Mouse (Mus musculus) midbrain, embryonic 16.5 days (tissue): ENCODE results near the gene Pdgfa. TPM values are rescaled to one million over a fixed set of nuclear protein-coding genes. Genes with fewer than 3 reads are reported as not detected.

Experiments
- ATAC-seq: fragments of 200-750 bp; cut with Nextera tagmentation; 2 replicates; pipeline ENCODE4 v1.8.0; 2017; ENCODE audit warnings: moderate TSS enrichment
- H3K27ac ChIP-seq: fragments of 300-500 bp; sonication (generic); 2 replicates; pipeline ENCODE4 v1.5.1; 2014; ENCODE audit warnings: mild to moderate bottlenecking, low read length, mixed read lengths
- H3K27me3 ChIP-seq: fragments of 300-500 bp; sonication (generic); 2 replicates; pipeline ENCODE4 v1.6.1; 2014; ENCODE audit warnings: low read depth, low read length, mixed read lengths; ENCODE audit not compliant: control insufficient read depth, insufficient read depth
- H3K36me3 ChIP-seq: fragments of 300-500 bp; sonication (generic); 2 replicates; pipeline ENCODE4 v1.6.1; 2014; ENCODE audit warnings: mild to moderate bottlenecking, low read length, moderate library complexity, mixed read lengths; ENCODE audit not compliant: control insufficient read depth, insufficient read depth
- H3K4me1 ChIP-seq: fragments of 300-500 bp; sonication (generic); 2 replicates; pipeline ENCODE4 v1.6.1; 2014; ENCODE audit warnings: mild to moderate bottlenecking, low read length, mixed read lengths; ENCODE audit not compliant: control insufficient read depth, insufficient read depth
- H3K4me2 ChIP-seq: fragments of 300-500 bp; sonication (generic); 2 replicates; pipeline ENCODE4 v1.6.1; 2014; ENCODE audit warnings: mild to moderate bottlenecking, low read length, mixed read lengths
- H3K4me3 ChIP-seq: fragments of 300-500 bp; sonication (generic); 2 replicates; pipeline ENCODE4 v1.5.1; 2014; ENCODE audit warnings: low read depth, mild to moderate bottlenecking, low read length, moderate library complexity, mixed read lengths
- H3K9ac ChIP-seq: fragments of 300-500 bp; sonication (generic); 2 replicates; pipeline ENCODE4 v1.6.1; 2014; ENCODE audit warnings: low read depth, low read length, mixed read lengths
- H3K9me3 ChIP-seq: fragments of 300-500 bp; sonication (generic); replicated peaks from 2 replicates; pipeline ENCODE4 v1.6.1; 2014; ENCODE audit warnings: mild to moderate bottlenecking, low read length, mixed read lengths; ENCODE audit not compliant: control insufficient read depth, poor library complexity, severe bottlenecking
- WGBS: fragments of 180-500 bp; shearing (Covaris S2); extraction: QIAGEN DNeasy Blood & Tissue Kit; methylation state at CpG from one replicate; pipeline ENCODE4 v1.1.7; 2014; 5-methylcytosine and 5-hydroxymethylcytosine counted together
- polyA plus RNA-seq: library from polyadenylated mRNA; unstranded; fragments of >200 nt; fragmentation: Nextera tagmentation; extraction: Ambion mirVana; gene quantifications from 2 replicates; pipeline ENCODE4 v1.2.1, GENCODE M21; 2015

Pdgfa gene
- polyA plus RNA-seq, 1 experiment from 2014 or later: 32.2 TPM

- Histone ChIP-seq H3K9ac (no peak overlapping the region), H3K4me2 (no peak overlapping the region), H3K4me1 (peaks cover 7% of the 10 kb centered on the region; the same call in 1 of the 2 replicates), H3K9me3 (no peaks in the 10 kb centered on the region), H3K36me3 (no peaks in the 10 kb centered on the region), H3K27ac (no peak overlapping the region), H3K27me3 (no peaks in the 10 kb centered on the region), H3K4me3 (no peak overlapping the region)
- no peak for ATAC-seq
- 97% methylated on average over 2 of the region's 2 CpGs for WGBS
These were observed 45.9 kb downstream of the Pdgfa start for GRCm38 (mm10) chr5:138951305-138951704.

- no peak for ATAC-seq
- no peaks in the 10 kb centered on the region for H3K27me3 ChIP-seq
- peaks cover 7% of the 10 kb centered on the region; the same call in 1 of the 2 replicates for H3K4me1 ChIP-seq
- no peak overlapping the region for H3K4me3 ChIP-seq
- no peaks in the 10 kb centered on the region for H3K36me3 ChIP-seq
- no peaks in the 10 kb centered on the region for H3K9me3 ChIP-seq
- H3K4me2 ChIP-seq: no peak overlapping the region
- no peak overlapping the region for H3K9ac ChIP-seq
- WGBS: 83% methylated on average over 6 of the region's 6 CpGs
- H3K27ac ChIP-seq: no peak overlapping the region
These were observed 48.0 kb downstream of the Pdgfa start for GRCm38 (mm10) chr5:138949165-138949564.

- 33% methylated on average over 13 of the region's 13 CpGs for WGBS
These were observed 48.9 kb downstream of the Pdgfa start for GRCm38 (mm10) chr5:138948031-138948980.

GRCm38 (mm10) chr5:138947487-138947886 is 49.7 kb downstream of the Pdgfa start:
- H3K4me2 ChIP-seq: no peak overlapping the region
- no peak overlapping the region for H3K9ac ChIP-seq
- WGBS: 72% methylated on average over 5 of the region's 5 CpGs
- no peak for ATAC-seq
- H3K4me1 ChIP-seq: peaks cover 7% of the 10 kb centered on the region; the same call in 1 of the 2 replicates
- no peaks in the 10 kb centered on the region for H3K9me3 ChIP-seq
- no peaks in the 10 kb centered on the region for H3K27me3 ChIP-seq
- H3K27ac ChIP-seq: no peak overlapping the region
- H3K36me3 ChIP-seq: no peaks in the 10 kb centered on the region
- H3K4me3 ChIP-seq: no peak overlapping the region

More at GRCm38 (mm10) chr5:138948031-138948980, 48.9 kb downstream of the Pdgfa start:
- ATAC-seq: no peak
- no peak overlapping the region for H3K4me3 ChIP-seq
- H3K4me1 ChIP-seq: peaks cover 7% of the 10 kb centered on the region; the same call in 1 of the 2 replicates
- no peak overlapping the region for H3K27ac ChIP-seq
- H3K9me3 ChIP-seq: no peaks in the 10 kb centered on the region
- H3K27me3 ChIP-seq: no peaks in the 10 kb centered on the region
- no peak overlapping the region for H3K4me2 ChIP-seq
- H3K9ac ChIP-seq: no peak overlapping the region
- no peaks in the 10 kb centered on the region for H3K36me3 ChIP-seq

GRCm38 (mm10) chr5:138946931-138947330 is 50.2 kb downstream of the Pdgfa start:
- no peak overlapping the region for H3K27ac ChIP-seq
- no peak overlapping the region for H3K9ac ChIP-seq
- no peak for ATAC-seq
- H3K4me1 ChIP-seq: peaks cover 7% of the 10 kb centered on the region; the same call in 1 of the 2 replicates
- no peak overlapping the region for H3K4me2 ChIP-seq
- no peaks in the 10 kb centered on the region for H3K36me3 ChIP-seq
- no peaks in the 10 kb centered on the region for H3K27me3 ChIP-seq
- H3K4me3 ChIP-seq: no peak overlapping the region
- 81% methylated on average over 5 of the region's 5 CpGs for WGBS
- H3K9me3 ChIP-seq: no peaks in the 10 kb centered on the region

GRCm38 (mm10) chr5:138945011-138945410 is 52.2 kb downstream of the Pdgfa start:
- no peaks in the 10 kb centered on the region for H3K36me3 ChIP-seq
- no peaks in the 10 kb centered on the region for H3K9me3 ChIP-seq
- no peak overlapping the region for H3K4me3 ChIP-seq
- no peaks in the 10 kb centered on the region for H3K27me3 ChIP-seq
- WGBS: 88% methylated on average over 3 of the region's 3 CpGs
- H3K4me1 ChIP-seq: peaks cover 7% of the 10 kb centered on the region; the same call in 1 of the 2 replicates
- no peak overlapping the region for H3K9ac ChIP-seq
- no peak overlapping the region for H3K4me2 ChIP-seq
- no peak for ATAC-seq
- no peak overlapping the region for H3K27ac ChIP-seq

- Histone ChIP-seq H3K4me3 (no peak overlapping the region), H3K27ac (no peak overlapping the region), H3K36me3 (no peaks in the 10 kb centered on the region), H3K4me2 (no peak overlapping the region), H3K4me1 (peaks cover 7% of the 10 kb centered on the region; the same call in 1 of the 2 replicates), H3K27me3 (no peaks in the 10 kb centered on the region), H3K9ac (no peak overlapping the region), H3K9me3 (no peaks in the 10 kb centered on the region)
- ATAC-seq: no peak
- 87% methylated on average over 7 of the region's 7 CpGs for WGBS
These were observed 52.6 kb downstream of the Pdgfa start for GRCm38 (mm10) chr5:138944551-138944950.

- no peaks in the 10 kb centered on the region for H3K4me1 ChIP-seq
- WGBS: 77% methylated on average over 8 of the region's 8 CpGs
- H3K9ac ChIP-seq: no peak overlapping the region
- no peaks in the 10 kb centered on the region for H3K9me3 ChIP-seq
- H3K4me3 ChIP-seq: no peak overlapping the region
- no peak overlapping the region for H3K27ac ChIP-seq
- no peaks in the 10 kb centered on the region for H3K36me3 ChIP-seq
- ATAC-seq: no peak
- no peaks in the 10 kb centered on the region for H3K27me3 ChIP-seq
- H3K4me2 ChIP-seq: no peak overlapping the region
These were observed 55.3 kb downstream of the Pdgfa start for GRCm38 (mm10) chr5:138941842-138942241.

GRCm38 (mm10) chr5:138940576-138940975 is 56.6 kb downstream of the Pdgfa start:
- 86% methylated on average over 4 of the region's 4 CpGs for WGBS
- Histone ChIP-seq H3K36me3 (no peaks in the 10 kb centered on the region), H3K27me3 (no peaks in the 10 kb centered on the region), H3K27ac (no peak overlapping the region), H3K4me3 (no peak overlapping the region), H3K9ac (no peak overlapping the region), H3K9me3 (no peaks in the 10 kb centered on the region), H3K4me1 (no peaks in the 10 kb centered on the region), H3K4me2 (no peak overlapping the region)
- ATAC-seq: no peak
